Mouse (Mus musculus): ENCODE results near the gene Prkcd. TPM values are rescaled to one million over a fixed set of nuclear protein-coding genes. Genes with fewer than 3 reads are reported as not detected.

Gene Prkcd
- polyA plus RNA-seq, 1 experiment, result 32.1 TPM

DNA sequence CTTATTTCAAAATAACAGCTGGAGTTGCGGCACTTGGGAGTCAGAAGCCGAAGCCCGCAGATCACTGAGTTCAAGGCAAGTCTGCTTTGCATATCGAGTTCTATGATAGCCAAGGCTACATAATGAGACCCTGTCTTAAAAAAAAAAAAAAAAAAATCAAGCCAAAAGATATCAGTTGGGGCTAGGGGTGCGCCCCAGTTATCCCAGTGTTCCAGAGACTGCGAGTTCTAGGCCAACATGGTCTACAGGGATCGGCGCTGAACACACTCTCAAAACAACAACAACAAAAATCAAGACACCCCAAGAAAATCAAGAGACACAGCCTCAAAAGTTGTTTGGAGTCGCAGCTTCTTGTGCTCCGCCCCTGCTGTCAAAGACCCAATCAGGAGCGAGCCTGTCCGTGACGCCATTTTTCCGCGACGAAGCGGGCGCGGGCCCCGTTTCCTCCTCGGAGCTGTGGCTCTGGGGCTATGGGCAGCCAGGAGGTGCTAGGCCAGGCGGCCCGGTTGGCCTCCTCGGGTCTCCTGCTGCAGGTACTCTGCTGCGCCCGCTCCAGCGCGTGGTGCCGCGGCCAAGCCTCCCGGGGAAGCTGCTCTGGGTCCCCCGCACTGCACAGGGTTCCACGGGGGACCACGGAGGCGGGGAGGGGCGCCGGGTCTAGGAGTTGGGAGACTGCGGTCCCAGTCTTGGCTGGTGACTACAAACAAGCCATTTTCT lies 28.1 kb upstream of the Prkcd start, which contains the start of gene Rft1:
TSS of gene Rft1 (plus strand) at position 418 of the 717 bp plus-strand sequence.
- H3K4me1 ChIP-seq, result peaks cover 40% of the 10 kb centered on the region
- H3K36me3 ChIP-seq (replicated peaks; ENCODE audit: low read length), result peaks cover 19% of the 10 kb centered on the region
- no peaks in the 10 kb centered on the region for H3K27me3 ChIP-seq (replicated peaks)
- peak within 1 kb of the TSS; percentile 95 for H3K4me3 ChIP-seq (replicated peaks)
- no peak for TF ChIP-seq FLI1 (IDR thresholded peaks at IDR 0.05; ENCODE audit: low read length)
- TF ChIP-seq GATA1 (IDR thresholded peaks at IDR 0.05; ENCODE audit: borderline replicate concordance, low read length), result no peak
- H3K9me3 ChIP-seq, result no peaks in the 10 kb centered on the region

- Histone ChIP-seq H3K4me1 (peaks cover 65% of the 10 kb centered on the region), H3K36me3 (replicated peaks; ENCODE audit: low read length) (no peaks in the 10 kb centered on the region), H3K4me3 (replicated peaks) (peak overlapping the region; percentile 62), H3K9me3 (no peaks in the 10 kb centered on the region), H3K27me3 (replicated peaks) (no peaks in the 10 kb centered on the region)
- TF ChIP-seq GATA1 (IDR thresholded peaks at IDR 0.05; ENCODE audit: borderline replicate concordance, low read length) (no peak), FLI1 (IDR thresholded peaks at IDR 0.05; ENCODE audit: low read length) (no peak)
Measured at GRCm38 (mm10) chr14:30650969-30651368, 25.0 kb upstream of the Prkcd start.

- Histone ChIP-seq H3K9me3 (no peaks in the 10 kb centered on the region), H3K4me1 (peaks cover 67% of the 10 kb centered on the region), H3K36me3 (replicated peaks; ENCODE audit: low read length) (no peaks in the 10 kb centered on the region), H3K4me3 (replicated peaks) (no peak overlapping the region), H3K27me3 (replicated peaks) (peaks cover 3% of the 10 kb centered on the region)
- no peak for TF ChIP-seq GATA1 (IDR thresholded peaks at IDR 0.05; ENCODE audit: borderline replicate concordance, low read length)
- TF ChIP-seq FLI1 (IDR thresholded peaks at IDR 0.05; ENCODE audit: low read length), result no peak
Measured at GRCm38 (mm10) chr14:30649745-30650144, 23.7 kb upstream of the Prkcd start.

GRCm38 (mm10) chr14:30648478-30648877 lies 22.5 kb upstream of the Prkcd start:
- Histone ChIP-seq H3K9me3 (no peaks in the 10 kb centered on the region), H3K27me3 (replicated peaks) (peaks cover 3% of the 10 kb centered on the region), H3K4me3 (replicated peaks) (no peak overlapping the region), H3K4me1 (peaks cover 74% of the 10 kb centered on the region), H3K36me3 (replicated peaks; ENCODE audit: low read length) (no peaks in the 10 kb centered on the region)
- TF ChIP-seq FLI1 (IDR thresholded peaks at IDR 0.05; ENCODE audit: low read length) (no peak), GATA1 (IDR thresholded peaks at IDR 0.05; ENCODE audit: borderline replicate concordance, low read length) (no peak)

DNA sequence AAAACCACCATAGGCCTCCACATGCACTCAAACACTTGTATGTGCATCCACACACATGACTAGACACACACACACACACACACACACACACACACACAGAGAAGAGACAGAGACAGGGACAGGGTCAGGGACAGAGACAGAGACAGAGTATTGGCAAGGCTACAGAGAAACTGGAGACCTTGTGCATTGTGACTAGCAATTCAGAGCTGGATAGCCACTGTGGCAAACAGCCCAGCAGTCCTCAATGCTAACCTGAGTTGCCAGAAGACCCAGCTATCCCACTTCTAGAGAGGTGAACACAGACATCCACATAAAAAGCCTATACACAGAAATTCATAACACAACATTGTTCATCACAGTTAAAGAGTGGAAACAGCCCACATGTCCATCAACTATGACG lies 20.5 kb upstream of the Prkcd start:
- TF ChIP-seq GATA1 (IDR thresholded peaks at IDR 0.05; ENCODE audit: borderline replicate concordance, low read length), result no peak
- no peak for TF ChIP-seq FLI1 (IDR thresholded peaks at IDR 0.05; ENCODE audit: low read length)
- Histone ChIP-seq H3K4me3 (replicated peaks) (no peak overlapping the region), H3K27me3 (replicated peaks) (peaks cover 3% of the 10 kb centered on the region), H3K36me3 (replicated peaks; ENCODE audit: low read length) (no peaks in the 10 kb centered on the region), H3K9me3 (no peaks in the 10 kb centered on the region), H3K4me1 (peaks cover 85% of the 10 kb centered on the region)

- Histone ChIP-seq H3K9me3 (no peaks in the 10 kb centered on the region), H3K4me3 (replicated peaks) (no peak overlapping the region), H3K36me3 (replicated peaks; ENCODE audit: low read length) (no peaks in the 10 kb centered on the region), H3K4me1 (peaks cover 84% of the 10 kb centered on the region), H3K27me3 (replicated peaks) (peaks cover 3% of the 10 kb centered on the region)
- TF ChIP-seq GATA1 (IDR thresholded peaks at IDR 0.05; ENCODE audit: borderline replicate concordance, low read length), result no peak
- TF ChIP-seq FLI1 (IDR thresholded peaks at IDR 0.05; ENCODE audit: low read length), result no peak
Measured at GRCm38 (mm10) chr14:30645066-30645465, 19.1 kb upstream of the Prkcd start.

DNA sequence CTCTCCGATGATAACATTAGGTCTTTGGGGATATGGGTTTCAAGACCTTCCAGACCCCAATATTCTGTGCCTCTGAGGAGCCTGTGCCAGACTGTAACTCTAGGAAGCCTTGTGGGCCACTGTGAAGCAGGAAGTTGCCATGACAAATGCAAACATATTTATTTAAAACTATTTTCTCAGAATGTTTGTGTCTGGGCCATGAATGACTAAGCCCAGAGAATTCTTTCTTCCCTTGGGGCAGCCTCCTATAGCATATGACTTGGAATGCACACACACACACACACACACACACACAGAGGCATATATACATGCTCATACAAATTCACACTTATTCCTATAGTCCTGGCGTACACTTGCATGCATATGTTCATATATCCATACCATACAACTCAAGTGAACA lies 18.0 kb upstream of the Prkcd start:
- no peak overlapping the region for H3K4me3 ChIP-seq (replicated peaks)
- H3K36me3 ChIP-seq (replicated peaks; ENCODE audit: low read length), result no peaks in the 10 kb centered on the region
- peaks cover 3% of the 10 kb centered on the region for H3K27me3 ChIP-seq (replicated peaks)
- peaks cover 86% of the 10 kb centered on the region for H3K4me1 ChIP-seq
- TF ChIP-seq FLI1 (IDR thresholded peaks at IDR 0.05; ENCODE audit: low read length) (no peak), GATA1 (IDR thresholded peaks at IDR 0.05; ENCODE audit: borderline replicate concordance, low read length) (no peak)
- H3K9me3 ChIP-seq, result no peaks in the 10 kb centered on the region

- TF ChIP-seq GATA1 (IDR thresholded peaks at IDR 0.05; ENCODE audit: borderline replicate concordance, low read length), result no peak
- no peak for TF ChIP-seq FLI1 (IDR thresholded peaks at IDR 0.05; ENCODE audit: low read length)
- Histone ChIP-seq H3K4me1 (peaks cover 83% of the 10 kb centered on the region), H3K36me3 (replicated peaks; ENCODE audit: low read length) (no peaks in the 10 kb centered on the region), H3K9me3 (no peaks in the 10 kb centered on the region), H3K4me3 (replicated peaks) (no peak overlapping the region), H3K27me3 (replicated peaks) (peaks cover 15% of the 10 kb centered on the region)
Measured at GRCm38 (mm10) chr14:30641748-30642147, 15.7 kb upstream of the Prkcd start.

- Histone ChIP-seq H3K36me3 (replicated peaks; ENCODE audit: low read length) (no peaks in the 10 kb centered on the region), H3K9me3 (no peaks in the 10 kb centered on the region), H3K27me3 (replicated peaks) (peaks cover 17% of the 10 kb centered on the region), H3K4me1 (peaks cover 83% of the 10 kb centered on the region), H3K4me3 (replicated peaks) (no peak overlapping the region)
- TF ChIP-seq FLI1 (IDR thresholded peaks at IDR 0.05; ENCODE audit: low read length), result no peak
- no peak for TF ChIP-seq GATA1 (IDR thresholded peaks at IDR 0.05; ENCODE audit: borderline replicate concordance, low read length)
Measured at GRCm38 (mm10) chr14:30638686-30639085, 12.7 kb upstream of the Prkcd start.

DNA sequence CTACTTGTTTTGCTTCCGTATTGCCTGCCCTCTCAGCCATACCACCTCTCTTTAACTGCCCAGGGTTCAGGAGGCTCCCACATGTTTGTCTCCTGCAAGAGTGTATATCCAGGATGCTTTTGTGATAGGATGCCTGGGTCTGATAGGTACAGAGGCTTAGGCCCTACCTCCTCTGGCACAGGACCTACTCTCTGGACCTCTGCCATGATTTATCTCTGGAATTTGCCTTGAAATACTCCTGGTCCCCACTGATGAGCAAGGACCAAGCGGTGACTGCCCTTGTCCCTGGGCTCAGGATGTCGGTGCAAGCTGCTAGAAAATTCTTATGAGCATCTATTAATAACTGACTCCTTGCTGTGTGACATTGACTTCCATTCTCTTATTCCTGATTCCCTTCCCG lies 12.0 kb upstream of the Prkcd start:
- TF ChIP-seq FLI1 (IDR thresholded peaks at IDR 0.05; ENCODE audit: low read length) (no peak), GATA1 (IDR thresholded peaks at IDR 0.05; ENCODE audit: borderline replicate concordance, low read length) (no peak)
- peaks cover 83% of the 10 kb centered on the region for H3K4me1 ChIP-seq
- H3K36me3 ChIP-seq (replicated peaks; ENCODE audit: low read length), result no peaks in the 10 kb centered on the region
- H3K4me3 ChIP-seq (replicated peaks), result no peak overlapping the region
- no peaks in the 10 kb centered on the region for H3K9me3 ChIP-seq
- H3K27me3 ChIP-seq (replicated peaks), result peaks cover 17% of the 10 kb centered on the region

Data from megakaryocyte, embryonic 14.5 days (primary cell).